In the genomic region with DNA sequence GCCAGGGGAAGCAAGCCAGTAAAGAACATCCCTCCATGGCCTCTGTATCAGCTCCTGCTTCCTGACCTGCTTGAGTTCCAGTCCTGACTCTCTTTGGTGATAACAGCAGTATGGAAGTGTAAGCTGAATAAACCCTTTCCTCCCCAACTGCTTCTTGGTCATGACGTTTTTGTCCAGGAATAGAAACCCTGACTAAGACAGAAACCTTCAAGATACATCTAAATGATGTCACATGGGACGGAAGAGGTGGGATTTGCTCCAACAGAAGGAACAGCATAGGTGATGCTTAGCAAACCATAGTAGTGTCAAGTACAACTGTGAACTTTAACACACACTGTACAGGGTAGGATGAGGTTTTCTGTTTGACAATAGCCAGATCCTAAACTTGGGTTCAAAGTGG, we compare ENCODE assay signal across 2 mouse cellular contexts. TPM values are rescaled to one million over a fixed set of nuclear protein-coding genes. Genes with fewer than 3 reads are reported as not detected.
"Had no signal": no experiment of that assay in that cellular context is flagged by ENCODE, and none has a peak within 500 bp of the region (broad histone marks: within the 10 kb centered on the region; RNA-seq: fewer than 3 reads in every experiment).

No protein-coding gene starts in this region.

RNA-seq across cellular contexts. Expression of gene Msi1, which starts 50.5 kb away (rescaled TPM):
- total RNA-seq: hematopoietic stem cell, adult 5-6 weeks had no signal
- polyA plus RNA-seq: inflammation-experienced regulatory T-cells, adult 6 months had no signal
